Mouse (Mus musculus) neural tube, embryonic 15.5 days (tissue): Measurements from ENCODE around the gene Piwil1. TPM values are rescaled to one million over a fixed set of nuclear protein-coding genes. Genes with fewer than 3 reads are reported as not detected.
A peak's percentile ranks its signal among the peaks of the same experiment; 100 is the strongest.
"Not testable (repeated sequence)": the region's sequence is repeated elsewhere in the genome, so short reads cannot be mapped to it uniquely, and the experiment has no call there.

Source experiments
- ATAC-seq: fragments of 200-750 bp; cut with Nextera tagmentation; 2 replicates; pipeline ENCODE4 v1.8.0; 2017; ENCODE audit warnings: mild to moderate bottlenecking, moderate TSS enrichment, moderate library complexity; ENCODE audit not compliant: low FRiP score
- H3K27ac ChIP-seq: fragments of 300-500 bp; sonication (generic); replicated peaks from 2 replicates; pipeline ENCODE4 v1.5.1; 2015; ENCODE audit warnings: mild to moderate bottlenecking, inconsistent platforms
- H3K27me3 ChIP-seq: fragments of 300-500 bp; sonication (generic); replicated peaks from 2 replicates; pipeline ENCODE4 v1.6.1; 2015; ENCODE audit warnings: inconsistent platforms
- H3K36me3 ChIP-seq: fragments of 300-500 bp; sonication (generic); 2 replicates; pipeline ENCODE4 v1.6.1; 2015; ENCODE audit warnings: inconsistent platforms
- H3K4me1 ChIP-seq: fragments of 300-500 bp; sonication (generic); 2 replicates; pipeline ENCODE4 v1.6.1; 2015; ENCODE audit warnings: inconsistent platforms
- H3K4me2 ChIP-seq: fragments of 300-500 bp; sonication (generic); 2 replicates; pipeline ENCODE4 v1.6.1; 2015; ENCODE audit warnings: inconsistent platforms, mild to moderate bottlenecking, moderate library complexity
- H3K4me3 ChIP-seq: fragments of 300-500 bp; sonication (generic); replicated peaks from 2 replicates; pipeline ENCODE4 v1.5.1; 2015; ENCODE audit warnings: mild to moderate bottlenecking, inconsistent platforms
- H3K9ac ChIP-seq: fragments of 300-500 bp; sonication (generic); replicated peaks from 2 replicates; pipeline ENCODE4 v1.6.1; 2015; ENCODE audit warnings: mild to moderate bottlenecking, inconsistent platforms
- H3K9me3 ChIP-seq: fragments of 300-500 bp; sonication (generic); replicated peaks from 2 replicates; pipeline ENCODE4 v1.6.1; 2016; ENCODE audit warnings: inconsistent platforms
- WGBS: fragments of 180-500 bp; shearing (Covaris S2); methylation state at CpG from one replicate; pipeline ENCODE4 v1.1.7; 2015; ENCODE audit warnings: mixed read lengths; 5-methylcytosine and 5-hydroxymethylcytosine counted together
- polyA plus RNA-seq: library from polyadenylated mRNA; unstranded; fragments of >200 nt; fragmentation: Nextera tagmentation; extraction: Ambion mirVana; gene quantifications from 2 replicates; pipeline ENCODE4 v1.2.1, GENCODE M21; 2015

Piwil1 gene
- polyA plus RNA-seq, 1 experiment from 2014 or later: 0.33 TPM

GRCm38 (mm10) chr5:128711847-128712246 is 9.5 kb downstream of the Piwil1 start:
- H3K9ac ChIP-seq: no peak overlapping the region
- WGBS: 88% methylated on average over 6 of the region's 6 CpGs
- no peaks in the 10 kb centered on the region for H3K36me3 ChIP-seq
- peaks cover 14% of the 10 kb centered on the region; the same call in 1 of the 2 replicates for H3K4me1 ChIP-seq
- H3K27ac ChIP-seq: no peak overlapping the region
- H3K4me2 ChIP-seq: no peak overlapping the region
- ATAC-seq: no peak
- no peaks in the 10 kb centered on the region for H3K9me3 ChIP-seq
- no peaks in the 10 kb centered on the region for H3K27me3 ChIP-seq
- no peak overlapping the region for H3K4me3 ChIP-seq

- Histone ChIP-seq H3K9me3 (no peaks in the 10 kb centered on the region), H3K4me1 (peaks cover 14% of the 10 kb centered on the region; the same call in 1 of the 2 replicates), H3K4me2 (no peak overlapping the region), H3K4me3 (no peak overlapping the region), H3K27ac (no peak overlapping the region), H3K9ac (no peak overlapping the region), H3K36me3 (no peaks in the 10 kb centered on the region), H3K27me3 (no peaks in the 10 kb centered on the region)
- 74% methylated on average over 16 of the region's 16 CpGs for WGBS
- no peak for ATAC-seq
Measured at GRCm38 (mm10) chr5:128715171-128715570, 12.8 kb downstream of the Piwil1 start.

DNA sequence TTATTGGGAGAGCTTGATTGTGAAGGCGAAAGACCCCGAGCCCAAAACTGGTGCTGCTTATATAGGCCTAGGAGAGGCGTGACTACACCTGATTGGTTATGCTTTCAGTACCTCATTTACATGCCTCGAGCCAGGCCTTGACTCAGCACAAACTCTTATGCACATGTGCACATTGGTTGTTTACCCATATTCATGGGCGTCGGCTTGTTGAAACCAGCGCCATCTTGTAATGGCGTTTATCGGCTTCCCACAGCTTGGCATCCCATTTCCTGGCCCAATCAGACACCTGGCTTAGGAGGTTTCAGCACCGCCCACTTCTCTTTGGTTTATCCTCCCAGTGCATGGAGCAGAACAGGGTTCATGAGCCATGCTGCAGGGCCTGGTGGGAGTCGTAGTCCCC is 18.1 kb downstream of the Piwil1 start:
- not testable (repeated sequence) for H3K36me3 ChIP-seq, H3K9me3 ChIP-seq, H3K27ac ChIP-seq, H3K27me3 ChIP-seq, H3K4me3 ChIP-seq, ATAC-seq, H3K4me2 ChIP-seq, H3K4me1 ChIP-seq, H3K9ac ChIP-seq
- 90% methylated on average over 11 of the region's 11 CpGs for WGBS

DNA sequence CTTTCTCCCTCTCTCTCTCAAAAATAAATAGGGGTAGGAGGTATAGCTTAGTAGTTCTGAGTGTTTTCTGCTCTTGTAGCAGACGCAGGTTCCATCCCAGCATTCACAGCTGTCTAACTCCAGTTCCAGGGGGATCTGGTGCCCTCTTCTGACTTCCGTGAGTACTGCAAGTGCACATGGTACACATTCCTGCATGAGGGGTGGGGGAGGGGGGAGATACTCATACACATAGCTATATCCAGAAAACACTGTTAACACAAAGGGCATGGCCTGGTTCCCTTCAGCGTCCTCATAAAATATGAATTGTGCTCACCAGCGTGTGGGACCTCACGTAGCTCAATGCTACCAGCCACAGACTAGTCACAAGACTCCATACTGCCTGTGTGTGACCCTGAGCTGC is 27.0 kb downstream of the Piwil1 start:
- no peak for ATAC-seq
- H3K27me3 ChIP-seq: no peaks in the 10 kb centered on the region
- H3K4me3 ChIP-seq: no peak overlapping the region
- 75% methylated on average over 5 of the region's 5 CpGs for WGBS
- H3K4me2 ChIP-seq: no peak overlapping the region
- H3K9me3 ChIP-seq: no peaks in the 10 kb centered on the region
- no peak overlapping the region for H3K27ac ChIP-seq
- no peak overlapping the region for H3K9ac ChIP-seq
- peaks cover 3% of the 10 kb centered on the region; the same call in 1 of the 2 replicates for H3K4me1 ChIP-seq
- H3K36me3 ChIP-seq: no peaks in the 10 kb centered on the region

DNA sequence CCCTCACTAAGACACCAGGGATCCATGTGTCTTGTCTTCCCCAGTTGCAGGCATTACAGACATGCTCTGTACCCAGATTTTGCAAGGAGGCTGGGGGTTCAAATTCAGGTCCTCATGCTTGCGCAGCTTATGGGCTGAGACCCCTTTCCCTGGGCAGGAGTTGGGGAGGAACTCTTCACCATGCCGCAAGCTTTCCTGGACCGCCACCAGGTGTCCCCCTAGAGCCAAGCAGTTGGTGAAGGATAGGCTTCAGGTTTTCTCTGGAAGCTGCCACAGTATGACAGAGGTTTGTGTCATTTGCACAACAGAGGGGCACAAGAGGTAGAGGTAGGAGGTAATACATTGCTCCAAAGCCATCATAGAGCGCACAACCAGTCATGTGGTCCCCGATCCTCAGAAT is 28.3 kb downstream of the Piwil1 start:
- H3K27ac ChIP-seq: no peak overlapping the region
- no peak overlapping the region for H3K4me3 ChIP-seq
- no peak overlapping the region for H3K9ac ChIP-seq
- 40% methylated on average over 5 of the region's 5 CpGs for WGBS
- peaks cover 3% of the 10 kb centered on the region; the same call in 1 of the 2 replicates for H3K4me1 ChIP-seq
- H3K36me3 ChIP-seq: no peaks in the 10 kb centered on the region
- ATAC-seq: no peak
- H3K9me3 ChIP-seq: no peaks in the 10 kb centered on the region
- no peak overlapping the region for H3K4me2 ChIP-seq
- no peaks in the 10 kb centered on the region for H3K27me3 ChIP-seq

DNA sequence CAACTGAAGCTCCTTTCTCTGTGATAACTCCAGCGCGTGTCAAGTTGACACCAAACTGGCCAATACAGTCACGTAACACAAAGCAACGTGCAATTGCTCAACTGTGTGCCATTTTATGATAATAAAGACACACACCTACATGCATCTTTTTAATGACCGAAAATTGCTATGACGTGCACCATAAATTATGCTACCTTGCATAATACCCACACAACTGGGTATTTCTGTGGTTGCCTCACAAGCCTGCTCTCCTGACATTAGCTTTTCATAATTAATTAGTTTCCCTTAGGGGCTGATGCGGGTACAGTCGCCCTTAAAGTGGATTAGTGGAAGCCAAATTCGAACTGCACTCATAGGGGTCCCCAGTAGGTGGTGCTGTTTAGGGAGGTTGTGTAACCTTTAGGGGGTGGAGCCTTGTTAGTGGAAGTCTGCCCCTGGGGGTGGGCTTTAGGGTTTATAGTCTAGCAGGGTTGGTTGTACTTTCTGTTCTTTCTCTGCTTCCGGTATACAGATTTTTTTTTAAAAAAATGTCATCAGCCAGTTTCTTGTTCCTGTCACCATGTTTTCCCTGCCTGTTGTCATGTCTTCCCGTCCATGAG is 30.2 kb downstream of the Piwil1 start:
- ATAC-seq: no peak
- Histone ChIP-seq H3K4me3 (no peak overlapping the region), H3K9ac (no peak overlapping the region), H3K27ac (no peak overlapping the region), H3K36me3 (no peaks in the 10 kb centered on the region), H3K9me3 (no peaks in the 10 kb centered on the region), H3K27me3 (no peaks in the 10 kb centered on the region; the same call in 1 of the 2 replicates), H3K4me1 (peaks cover 3% of the 10 kb centered on the region; the same call in 1 of the 2 replicates), H3K4me2 (no peak overlapping the region)
- WGBS: 61% methylated on average over 11 of the region's 11 CpGs

DNA sequence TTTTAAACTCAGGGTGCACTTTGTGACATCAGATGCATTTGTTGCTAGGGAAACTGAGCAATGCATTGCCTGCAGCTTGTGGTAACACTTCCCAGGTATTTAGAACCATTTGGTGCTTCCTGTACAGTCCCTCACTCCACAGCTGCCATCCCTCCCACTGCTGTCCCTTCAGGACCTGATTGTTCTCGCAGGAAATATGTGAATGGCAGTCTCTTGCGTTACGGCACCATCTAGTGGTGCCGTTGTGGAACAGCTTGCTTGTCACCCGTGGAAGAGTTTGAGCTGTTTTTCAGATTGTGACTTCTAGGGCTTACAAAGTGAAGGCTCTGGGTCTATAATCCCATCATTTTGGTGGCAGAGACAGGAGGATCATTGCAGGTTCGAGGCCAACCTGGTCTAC is 31.6 kb downstream of the Piwil1 start:
- WGBS: 3% methylated on average over 6 of the region's 6 CpGs
- Histone ChIP-seq H3K4me2 (no peak overlapping the region), H3K9ac (no peak overlapping the region), H3K9me3 (no peaks in the 10 kb centered on the region), H3K4me3 (no peak overlapping the region), H3K36me3 (no peaks in the 10 kb centered on the region), H3K4me1 (peaks cover 3% of the 10 kb centered on the region; the same call in 1 of the 2 replicates), H3K27me3 (no peaks in the 10 kb centered on the region; the same call in 1 of the 2 replicates), H3K27ac (no peak overlapping the region)
- ATAC-seq: no peak

- no peak overlapping the region for H3K27ac ChIP-seq
- 86% methylated on average over 22 of the region's 22 CpGs for WGBS
- no peak for ATAC-seq
Measured at GRCm38 (mm10) chr5:128735921-128736320, 33.6 kb downstream of the Piwil1 start.

DNA sequence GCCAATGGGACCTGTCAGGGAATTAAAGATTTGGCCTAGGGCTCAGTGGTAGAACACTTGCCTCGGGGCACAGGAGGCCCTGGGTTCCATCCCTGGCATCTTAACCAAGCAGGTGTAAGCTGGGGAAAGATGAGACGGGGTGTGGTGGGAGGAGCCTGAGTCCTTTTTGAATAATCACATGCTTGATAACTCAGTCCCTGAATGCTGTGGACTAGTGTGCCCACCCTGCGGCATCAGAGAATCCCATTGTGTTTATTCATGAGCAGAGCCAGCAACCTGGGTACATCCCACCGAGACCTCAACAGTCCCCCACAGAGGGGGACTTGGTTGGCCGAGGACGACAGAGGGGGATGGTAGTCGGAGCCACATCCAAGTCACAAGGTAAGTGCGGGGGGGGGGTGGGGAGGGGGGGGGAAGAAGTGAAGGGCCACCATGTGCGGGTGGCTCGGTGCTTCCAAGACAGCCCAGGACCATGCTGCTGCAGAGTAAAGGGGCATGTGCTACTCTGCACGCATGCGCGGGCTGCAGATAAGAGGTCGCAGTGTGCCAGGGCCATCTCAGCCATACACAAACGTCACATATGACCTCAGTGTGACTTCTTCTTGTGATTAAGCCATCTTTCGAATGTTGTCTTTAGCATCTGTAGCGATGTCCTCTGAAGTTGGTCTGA is 37.0 kb downstream of the Piwil1 start:
- Histone ChIP-seq H3K9me3 (no peaks in the 10 kb centered on the region), H3K27ac (no peak overlapping the region), H3K4me2 (peak overlapping the region; percentile 36), H3K27me3 (no peaks in the 10 kb centered on the region; the same call in 1 of the 2 replicates), H3K36me3 (no peaks in the 10 kb centered on the region), H3K9ac (no peak overlapping the region), H3K4me3 (no peak overlapping the region), H3K4me1 (0 out of 2 replicates have a peak, but pooled peaks cover 5% of the 10 kb centered on the region)
- no peak for ATAC-seq
- WGBS: 27% methylated on average over 16 of the region's 17 CpGs

More at GRCm38 (mm10) chr5:128735921-128736320, 33.6 kb downstream of the Piwil1 start:
- Histone ChIP-seq H3K27me3 (no peaks in the 10 kb centered on the region; the same call in 1 of the 2 replicates), H3K9ac (no peak overlapping the region), H3K9me3 (no peaks in the 10 kb centered on the region), H3K4me3 (no peak overlapping the region), H3K4me1 (peaks cover 7% of the 10 kb centered on the region; the same call in 1 of the 2 replicates), H3K4me2 (no peak overlapping the region), H3K36me3 (no peaks in the 10 kb centered on the region)

DNA sequence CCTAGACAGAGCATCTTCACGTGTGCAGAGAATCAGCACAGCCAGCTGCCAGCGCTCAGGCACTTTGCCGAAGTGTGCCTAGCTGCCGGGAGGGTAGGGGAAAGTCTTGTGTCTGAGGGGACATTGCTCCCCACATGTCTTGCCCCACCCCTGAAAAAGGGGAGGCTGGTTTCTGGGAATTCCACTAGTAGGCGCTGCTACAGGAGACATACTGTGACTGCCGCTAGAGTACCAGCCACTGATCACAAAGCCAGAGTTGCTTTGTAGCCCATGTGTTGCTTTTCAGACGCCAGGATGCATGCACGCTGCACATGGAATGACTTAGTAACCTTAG is 37.5 kb downstream of the Piwil1 start:
- H3K4me2 ChIP-seq: peak overlapping the region; percentile 36
- WGBS: 31% methylated on average over 8 of the region's 8 CpGs
- no peaks in the 10 kb centered on the region for H3K36me3 ChIP-seq
- no peak overlapping the region for H3K27ac ChIP-seq
- no peaks in the 10 kb centered on the region for H3K9me3 ChIP-seq
- no peak; the same call in 1 of the 2 replicates for ATAC-seq
- no peak overlapping the region for H3K9ac ChIP-seq
- no peak overlapping the region for H3K4me3 ChIP-seq
- H3K4me1 ChIP-seq: 0 out of 2 replicates have a peak, but pooled peaks cover 5% of the 10 kb centered on the region
- H3K27me3 ChIP-seq: no peaks in the 10 kb centered on the region; the same call in 1 of the 2 replicates

GRCm38 (mm10) chr5:128744351-128744750 is 42.0 kb downstream of the Piwil1 start:
- Histone ChIP-seq H3K9ac (no peak overlapping the region), H3K27ac (no peak overlapping the region), H3K4me3 (no peak overlapping the region), H3K36me3 (no peaks in the 10 kb centered on the region), H3K4me2 (no peak overlapping the region), H3K27me3 (no peaks in the 10 kb centered on the region), H3K9me3 (no peaks in the 10 kb centered on the region), H3K4me1 (0 out of 2 replicates have a peak, but pooled peaks cover 8% of the 10 kb centered on the region)
- whole genome bisulfite sequencing: 96% methylated on average over 6 of the region's 6 CpGs
- ATAC-seq: no peak

DNA sequence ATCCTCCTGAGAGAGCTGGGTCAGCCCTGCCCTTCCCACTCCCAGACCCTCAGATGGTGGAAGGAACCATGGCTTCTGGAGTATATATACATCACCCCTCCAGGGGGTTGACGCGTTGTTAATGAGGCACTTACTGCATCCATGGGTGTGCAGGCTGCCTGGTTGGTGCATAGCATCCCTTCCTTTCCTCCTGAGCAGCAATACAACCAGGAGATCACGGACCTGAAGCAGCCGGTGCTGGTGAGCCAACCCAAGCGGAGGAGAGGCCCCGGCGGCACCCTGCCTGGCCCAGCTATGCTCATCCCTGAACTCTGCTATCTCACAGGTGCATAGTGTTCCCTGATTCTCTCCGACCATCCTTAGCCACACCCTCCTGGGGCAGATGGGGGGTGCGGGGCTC is 42.9 kb downstream of the Piwil1 start:
- Histone ChIP-seq H3K4me3 (no peak overlapping the region), H3K27me3 (no peaks in the 10 kb centered on the region), H3K36me3 (no peaks in the 10 kb centered on the region), H3K27ac (no peak overlapping the region), H3K9ac (no peak overlapping the region), H3K9me3 (no peaks in the 10 kb centered on the region), H3K4me1 (0 out of 2 replicates have a peak, but pooled peaks cover 3% of the 10 kb centered on the region), H3K4me2 (no peak overlapping the region)
- WGBS: 75% methylated on average over 9 of the region's 9 CpGs
- ATAC-seq: no peak
